Mouse (Mus musculus) urinary bladder, postnatal 10 days (tissue): ENCODE measurements around the gene Prkca.

Experiments
- DNase-seq: peaks from one replicate; pipeline ENCODE4 v3.0.0; 2022; ENCODE audit warnings: low spot score

The Prkca gene

DNA sequence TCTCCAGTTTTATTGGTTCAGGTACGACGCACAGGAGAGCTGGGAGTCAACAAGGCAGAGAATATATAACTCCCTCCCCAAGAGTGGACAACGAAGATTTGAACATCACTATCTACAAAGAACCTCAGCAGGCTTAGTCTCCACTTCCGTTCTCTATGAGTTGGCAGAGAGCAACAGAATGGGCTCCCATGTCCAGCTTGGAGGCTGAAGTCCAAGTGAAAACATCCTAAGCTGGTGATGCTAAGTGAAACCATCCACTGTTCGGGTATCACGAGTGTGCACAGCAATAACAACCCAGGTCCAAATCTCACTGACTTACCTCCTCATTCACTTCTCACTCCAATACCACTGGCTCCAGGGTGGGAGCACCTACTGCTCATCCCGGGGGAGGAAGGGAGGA, 276.6 kb downstream of the Prkca start:
- DNase-seq, result no peak

DNA sequence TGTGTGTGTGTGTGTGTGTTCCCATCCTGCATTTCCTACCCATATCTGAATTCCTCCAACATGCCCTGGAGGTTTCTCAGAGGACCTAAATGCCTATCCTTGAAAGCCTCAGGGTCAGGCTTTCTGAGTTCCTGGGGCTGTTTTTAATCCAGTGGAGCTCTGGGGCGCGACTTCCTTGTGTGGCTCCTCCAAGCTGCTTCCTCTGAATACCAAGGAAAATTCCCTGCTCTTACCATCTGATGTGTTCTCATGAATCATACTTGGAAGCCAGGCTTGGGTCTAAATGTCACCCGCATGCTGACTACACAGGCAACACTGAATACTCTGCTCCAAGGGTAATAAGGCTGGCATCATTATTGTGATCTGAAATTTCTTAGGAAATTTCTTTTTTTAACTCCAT, 279.3 kb downstream of the Prkca start:
- DNase-seq, result no peak

DNA sequence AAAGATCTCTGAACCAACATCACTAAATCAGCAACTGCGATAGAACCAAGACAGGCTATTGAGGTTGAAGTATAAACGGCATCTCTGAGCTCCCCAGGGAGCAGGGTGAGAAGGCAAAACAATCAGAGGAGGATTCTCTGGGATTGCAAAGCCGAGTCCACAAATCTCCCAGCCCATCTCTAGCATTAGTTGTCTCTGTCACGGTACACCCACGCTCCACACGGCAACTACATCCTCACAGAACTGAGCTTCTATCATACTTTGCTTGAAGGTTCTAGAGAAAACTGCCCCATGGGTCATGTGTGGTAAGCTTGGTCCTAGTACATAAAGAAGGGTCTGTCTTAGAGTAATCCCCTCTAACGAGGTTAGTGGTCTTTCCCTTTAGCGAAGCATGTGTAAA, 280.6 kb downstream of the Prkca start:
- no peak for DNase-seq

DNA sequence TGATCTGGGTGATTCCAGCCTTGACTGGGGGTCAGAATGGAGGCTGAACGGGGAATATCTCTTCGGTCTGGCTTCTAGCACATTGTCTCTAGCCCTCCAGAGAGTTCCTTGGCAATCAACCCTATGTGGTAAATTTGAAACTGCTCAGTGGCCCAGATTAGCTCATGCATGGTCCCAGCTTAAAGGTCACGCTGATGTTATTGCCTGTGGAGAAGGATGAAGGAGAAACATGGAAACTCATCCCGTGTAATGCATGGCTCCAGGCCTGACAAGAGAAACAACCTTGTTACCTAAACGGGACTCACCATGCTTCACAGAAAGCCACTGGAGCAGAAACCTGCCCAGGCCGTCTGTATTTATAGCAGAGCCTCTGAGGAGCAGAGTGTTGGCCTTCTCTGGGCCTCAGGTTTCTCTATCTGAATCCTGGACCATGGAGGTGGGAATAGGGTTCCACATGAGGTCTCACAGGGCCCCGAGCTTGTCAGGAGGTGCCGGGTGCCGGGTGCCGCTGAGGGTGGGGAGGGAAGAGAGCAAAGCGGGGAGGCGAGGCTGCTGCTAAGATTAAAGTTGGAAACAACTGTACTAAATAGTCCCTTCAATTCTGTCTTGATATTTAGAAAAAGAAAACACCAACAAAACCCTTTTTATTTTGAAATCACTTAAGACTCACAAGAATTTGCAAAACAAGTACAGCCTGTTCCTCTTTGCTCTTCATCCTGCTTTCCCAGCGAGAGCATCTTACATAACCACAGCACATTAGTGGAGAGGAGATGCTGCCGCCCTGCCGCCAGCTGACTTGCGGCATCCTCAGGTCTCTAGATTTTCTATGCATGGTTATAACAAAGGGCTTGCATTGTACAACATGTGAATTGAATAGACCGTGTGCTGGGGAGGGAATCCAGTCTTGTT, 281.9 kb downstream of the Prkca start:
- no peak for DNase-seq

DNA sequence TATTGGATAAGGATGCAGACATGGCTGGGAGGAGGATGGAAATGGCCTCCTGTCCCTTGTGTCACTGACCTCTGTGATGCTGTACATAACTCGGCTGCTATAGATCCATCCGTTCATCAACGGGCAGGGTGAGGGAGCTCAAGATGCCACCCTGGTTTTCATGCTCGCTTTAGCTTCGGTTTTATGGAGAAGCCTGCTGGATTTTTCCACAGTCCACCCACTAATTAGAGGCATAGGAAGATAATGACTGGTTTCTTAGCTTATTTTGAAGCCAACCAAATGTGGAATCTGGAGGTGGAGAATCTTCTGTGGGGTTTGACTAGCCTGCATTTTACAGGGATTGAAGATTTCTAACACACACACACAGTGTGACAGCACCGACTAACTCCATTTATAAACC, 286.6 kb downstream of the Prkca start:
- no peak for DNase-seq

DNA sequence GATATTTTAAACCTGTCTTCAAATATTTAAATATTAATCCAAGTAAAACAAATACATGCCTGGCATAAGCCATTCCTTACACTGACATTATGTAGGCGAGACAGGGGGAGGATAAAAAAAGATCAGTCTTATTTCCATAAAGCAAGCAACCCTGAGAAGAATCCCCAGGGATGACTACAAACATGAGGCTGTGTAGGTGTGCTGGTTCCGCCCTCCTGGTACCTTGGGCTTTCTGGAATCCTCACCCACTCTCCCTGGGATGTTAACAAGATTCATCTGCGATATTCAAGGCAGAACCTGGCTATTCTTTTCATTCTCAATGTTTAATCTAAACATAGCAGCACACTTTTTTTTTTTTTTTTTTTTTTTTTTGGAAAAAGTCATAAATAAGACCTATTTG, 289.1 kb downstream of the Prkca start:
- DNase-seq, result no peak

DNA sequence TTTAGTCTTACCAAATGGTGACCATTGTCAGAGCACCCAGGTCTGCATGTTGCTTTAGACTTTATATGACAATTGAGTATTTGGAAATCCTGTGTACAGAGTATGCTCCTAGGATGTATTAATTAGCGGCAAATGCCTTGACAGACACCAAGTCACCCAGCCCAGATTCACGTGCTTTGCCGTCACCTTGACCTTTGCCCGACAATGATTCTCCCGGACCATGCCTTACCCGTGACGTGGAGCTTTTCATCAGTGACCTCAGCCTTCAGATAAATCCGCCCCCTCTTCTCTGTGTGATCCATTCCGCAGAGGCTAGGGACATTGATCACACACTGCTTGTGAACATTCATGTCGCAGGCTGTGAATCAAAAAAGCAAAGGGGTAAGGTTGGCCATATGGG, 290.0 kb downstream of the Prkca start:
- DNase-seq, result no peak

DNA sequence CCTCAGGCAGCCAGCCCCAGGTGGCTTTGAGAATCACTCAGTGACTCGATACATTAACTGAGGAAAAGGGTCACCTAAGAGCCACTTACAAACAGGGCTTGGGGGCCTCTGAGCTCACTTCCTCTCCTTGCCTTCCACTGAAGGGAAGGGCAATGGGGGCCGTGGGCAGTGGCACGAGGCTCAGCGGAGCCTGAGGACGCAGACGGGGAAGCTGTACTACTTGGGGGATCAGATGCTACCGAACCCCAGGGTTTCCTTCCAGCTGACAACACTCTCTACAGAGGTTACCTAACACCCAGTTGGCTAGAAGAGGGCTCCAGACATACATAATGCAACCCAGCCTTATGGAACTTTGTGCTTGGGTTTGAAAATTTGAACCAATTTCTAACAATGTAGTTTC, 302.1 kb downstream of the Prkca start:
- no peak for DNase-seq

DNA sequence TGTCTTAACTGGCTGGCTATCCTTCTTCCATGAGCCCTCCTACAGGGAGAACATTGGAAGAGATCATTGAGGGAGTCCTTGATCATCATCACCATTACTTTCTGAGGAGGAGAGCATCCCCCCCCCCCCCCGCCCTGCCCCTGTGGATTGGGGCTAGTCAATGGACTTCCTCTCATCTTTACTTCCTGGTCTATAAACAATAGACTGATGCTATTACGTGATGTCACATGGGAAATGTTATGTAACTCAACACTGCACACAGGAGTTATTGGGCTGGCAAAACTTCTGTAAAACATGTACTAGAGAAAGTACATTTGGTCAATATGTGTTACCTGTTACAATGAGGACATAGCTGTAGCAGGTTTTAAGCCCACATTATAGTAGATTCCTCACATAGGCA, 302.9 kb downstream of the Prkca start:
- no peak for DNase-seq

DNA sequence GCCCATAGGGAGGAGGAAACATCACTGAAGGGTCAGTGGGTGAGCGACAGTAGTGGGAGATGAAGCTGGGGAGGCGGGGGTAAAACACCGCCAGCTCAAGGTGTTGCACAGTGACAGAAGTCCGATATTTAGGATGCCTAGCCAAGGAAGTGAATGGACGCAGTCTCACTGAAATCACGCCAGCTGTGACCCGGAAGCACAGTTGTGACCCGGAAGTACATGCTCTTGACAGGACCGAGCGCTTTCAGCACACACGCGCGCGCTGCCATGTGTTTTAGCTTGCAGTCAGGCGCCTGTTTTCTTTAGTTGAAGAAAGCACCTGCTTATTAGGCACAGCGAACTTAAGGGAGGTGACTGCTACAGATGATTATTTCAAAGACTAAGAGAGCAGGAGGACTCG, 304.0 kb downstream of the Prkca start:
- DNase-seq, result no peak

DNA sequence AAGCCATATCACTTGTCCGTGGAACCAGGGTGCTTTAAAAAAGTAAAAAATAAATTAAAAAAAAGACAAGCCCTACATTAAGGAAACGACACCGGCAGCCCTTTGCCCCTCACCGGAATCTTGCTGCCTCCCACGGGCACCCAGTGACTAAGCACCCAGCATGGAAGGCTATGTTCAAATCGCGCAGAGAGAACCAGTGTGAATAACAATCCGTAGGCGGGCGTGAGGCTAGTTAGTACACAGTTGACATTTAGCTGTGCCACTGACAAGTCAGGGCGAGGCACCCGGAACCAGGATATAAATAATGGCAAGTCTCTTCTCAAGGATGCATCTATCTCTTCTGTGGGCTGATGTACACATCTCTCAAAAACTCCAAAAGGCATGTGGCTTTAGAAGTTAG, 304.7 kb downstream of the Prkca start:
- no peak for DNase-seq

DNA sequence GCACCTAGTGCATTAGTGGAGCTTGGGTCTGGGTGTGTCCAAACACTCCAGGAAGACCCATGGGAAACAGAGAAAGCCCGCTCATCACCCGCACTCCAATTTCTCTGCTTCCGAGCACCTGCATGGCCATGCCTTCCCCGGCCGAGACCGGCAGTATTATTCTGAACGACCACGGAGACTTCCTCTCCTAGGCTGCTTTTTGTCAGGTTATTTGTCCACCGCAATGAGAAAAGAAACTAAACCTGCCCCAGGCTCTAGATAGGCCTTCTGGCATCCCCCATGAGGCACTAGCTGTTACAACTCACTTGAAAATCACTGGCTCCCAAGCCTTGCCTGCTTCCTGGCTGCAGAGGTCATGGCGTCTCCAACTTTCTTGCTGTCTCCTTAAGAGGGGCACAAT, 307.4 kb downstream of the Prkca start:
- no peak for DNase-seq

DNA sequence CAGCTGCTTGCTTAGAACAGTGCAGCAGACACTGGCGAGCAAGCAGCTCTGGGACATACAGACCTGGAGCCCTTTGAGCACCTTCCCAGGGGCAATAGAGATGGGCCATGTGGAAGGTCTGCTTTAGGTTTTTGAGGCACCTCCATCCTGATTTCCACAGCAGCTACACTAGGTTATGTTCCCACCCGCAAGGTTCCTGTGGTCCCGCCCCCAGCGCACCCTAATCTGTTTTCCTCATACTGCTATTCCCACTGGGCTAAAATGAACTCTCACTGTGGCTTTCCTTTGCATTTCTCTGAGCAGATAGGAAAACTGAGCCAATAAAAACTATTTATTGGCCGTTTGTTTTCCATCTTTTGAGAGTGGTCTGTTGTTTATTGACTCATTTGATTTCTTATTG, 308.0 kb downstream of the Prkca start:
- no peak for DNase-seq

DNA sequence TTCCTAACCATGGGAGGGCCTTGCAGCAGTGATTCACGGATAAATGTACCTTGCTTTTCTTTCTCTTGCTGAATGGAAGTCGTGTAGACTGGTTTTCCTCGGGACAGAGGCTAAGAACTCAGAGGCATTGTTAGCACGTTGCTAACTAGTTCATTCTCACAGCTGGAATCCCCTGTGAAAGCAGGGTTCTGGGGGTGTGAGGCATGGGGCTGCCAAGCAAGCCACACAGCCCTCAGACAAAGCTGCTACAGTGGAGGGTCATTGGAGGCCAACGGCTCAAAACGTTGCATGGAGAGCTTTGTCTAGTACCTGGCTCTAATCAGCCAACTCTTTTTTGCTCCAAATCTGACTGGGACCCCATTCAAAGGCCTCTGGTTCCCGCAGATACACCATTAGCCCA, 309.4 kb downstream of the Prkca start:
- DNase-seq, result no peak

DNA sequence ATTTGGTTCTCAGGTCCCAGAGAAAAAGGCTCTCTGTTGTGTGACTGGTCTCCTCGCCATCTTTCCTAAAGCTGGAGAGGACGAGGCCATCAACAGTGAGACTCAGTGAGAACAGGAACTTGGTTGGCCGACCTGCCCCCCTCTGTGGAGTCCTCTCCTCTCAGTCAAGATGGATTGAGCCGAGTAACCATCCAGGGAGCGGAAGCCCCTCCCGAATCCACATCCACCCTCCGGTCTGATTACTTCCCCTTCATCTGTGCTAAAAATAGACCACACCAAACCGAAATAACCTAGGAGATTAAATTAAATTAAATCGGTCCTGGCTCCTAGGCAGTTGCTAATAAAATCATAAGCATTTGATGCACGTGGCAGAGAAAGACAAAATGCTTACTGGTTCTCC, 311.2 kb downstream of the Prkca start:
- DNase-seq, result no peak

DNA sequence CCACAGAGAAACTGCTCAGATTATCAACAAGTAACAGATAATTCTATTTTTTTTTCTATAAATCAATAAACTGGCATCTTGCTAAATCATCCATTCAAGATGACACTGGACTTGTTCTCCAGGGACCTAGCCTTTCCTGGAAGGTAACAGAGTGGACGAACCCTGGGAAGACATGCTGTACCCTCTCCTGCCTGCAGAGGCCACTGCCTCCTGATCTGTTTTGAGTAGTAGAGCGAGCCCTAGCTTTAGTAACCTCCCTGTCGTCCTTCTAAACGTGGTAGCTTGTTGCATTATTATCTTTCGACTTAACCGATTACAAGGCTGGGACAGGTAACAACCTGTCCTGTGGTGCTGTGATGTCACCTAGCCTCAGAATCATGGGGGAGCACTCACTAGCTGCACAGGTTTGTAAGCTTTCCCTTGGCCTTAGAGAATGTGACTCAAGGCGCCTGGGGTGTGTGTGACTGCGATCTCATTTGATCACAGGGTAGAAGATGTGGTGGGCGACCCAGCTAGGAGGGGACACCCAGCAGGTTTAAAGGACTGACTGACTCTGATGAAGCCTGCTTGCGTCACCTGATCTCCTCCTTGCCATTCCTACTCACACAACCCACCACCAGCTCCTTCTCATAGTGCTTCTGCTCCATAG, 312.6 kb downstream of the Prkca start:
- DNase-seq, result no peak

DNA sequence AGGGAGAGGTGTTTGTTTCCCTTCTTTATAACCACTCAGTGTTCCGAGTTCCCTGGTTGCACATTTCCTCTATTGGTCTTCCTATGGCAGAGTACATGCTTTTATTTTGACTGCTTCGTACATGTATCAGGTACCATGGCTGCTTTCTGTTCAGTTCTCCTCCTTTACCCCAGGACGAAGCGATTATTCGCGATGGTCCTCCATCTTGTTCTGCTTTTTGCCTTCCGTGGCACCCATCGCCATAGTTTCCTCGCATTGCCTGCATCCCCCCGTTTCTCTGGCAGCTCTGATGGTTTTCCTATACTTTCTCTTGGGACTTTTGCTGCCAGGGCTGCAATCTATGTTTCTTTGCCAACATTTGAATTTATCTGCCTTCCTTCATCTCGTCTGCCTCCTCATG, 314.4 kb downstream of the Prkca start:
- no peak for DNase-seq

DNA sequence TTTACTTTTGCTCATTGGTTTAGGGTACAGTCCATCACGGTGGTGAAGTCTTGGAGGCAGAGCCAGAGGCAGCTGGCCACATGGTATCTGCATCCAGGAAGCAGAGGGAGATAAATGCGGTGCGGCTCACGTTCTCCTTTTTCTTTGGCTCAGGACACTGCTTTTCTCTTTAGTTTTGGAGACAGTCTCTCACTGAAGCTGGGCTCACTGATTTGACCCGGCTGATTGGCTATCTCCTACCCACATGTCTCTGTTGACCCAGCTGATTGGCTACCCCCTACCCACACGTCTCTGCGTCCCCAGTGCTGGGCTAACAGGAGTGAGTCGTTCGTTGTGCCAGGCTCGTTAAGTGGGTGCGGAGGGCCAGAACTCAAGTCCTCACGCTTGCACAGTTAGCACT, 315.3 kb downstream of the Prkca start:
- DNase-seq, result no peak

DNA sequence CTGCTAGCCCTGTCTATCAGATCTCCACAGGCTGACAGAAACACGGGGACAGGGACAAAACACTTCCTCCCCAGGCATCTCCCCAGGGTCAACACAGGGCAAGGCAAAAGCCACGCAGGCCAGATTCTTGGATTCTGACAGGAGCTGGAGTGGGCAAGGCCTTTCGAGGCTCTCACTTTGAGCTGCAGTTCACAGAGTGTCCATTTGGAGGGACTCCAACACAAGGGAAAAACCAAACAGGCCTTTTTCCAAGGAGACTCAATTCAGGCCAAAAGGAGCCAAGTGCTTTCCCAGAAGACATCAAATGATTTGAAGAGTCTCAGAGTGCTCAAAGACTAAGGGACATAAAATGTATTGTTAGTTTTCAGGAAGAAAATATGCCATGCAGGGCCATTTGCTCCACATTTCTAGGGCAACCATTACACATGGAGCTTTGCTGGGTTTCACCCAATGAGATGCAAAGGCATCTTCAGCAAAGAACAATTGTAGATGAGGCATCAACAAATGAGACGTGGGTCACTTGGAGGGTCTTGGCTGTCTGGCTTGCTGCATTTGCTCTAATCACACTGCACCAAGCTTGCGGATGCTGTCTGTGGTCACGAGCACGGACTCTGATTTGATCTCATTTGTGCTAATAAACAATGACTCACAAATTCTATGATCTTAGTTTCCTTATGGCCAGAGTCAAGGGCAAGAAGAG, 317.9 kb downstream of the Prkca start:
- DNase-seq, result no peak

DNA sequence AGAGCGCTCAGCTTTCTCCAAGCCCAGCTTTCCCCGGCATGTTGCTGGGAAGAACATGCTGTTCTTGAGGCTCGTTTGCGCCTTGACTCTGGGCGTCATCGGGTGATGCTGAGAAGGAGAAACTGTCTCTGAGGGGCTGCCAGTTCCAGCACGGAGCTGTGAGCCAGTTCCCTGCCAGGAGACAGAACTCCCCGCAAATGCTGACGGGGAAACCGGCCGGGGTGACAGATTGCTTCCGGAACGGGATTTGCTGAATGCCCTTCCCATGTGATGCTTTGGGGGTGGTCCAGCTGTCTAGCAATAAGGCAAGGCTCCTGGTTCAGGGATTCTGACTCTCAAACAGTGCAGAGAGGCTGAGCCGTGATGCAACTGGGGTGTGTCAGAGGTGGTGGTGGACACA, 320.5 kb downstream of the Prkca start:
- DNase-seq, result no peak

DNA sequence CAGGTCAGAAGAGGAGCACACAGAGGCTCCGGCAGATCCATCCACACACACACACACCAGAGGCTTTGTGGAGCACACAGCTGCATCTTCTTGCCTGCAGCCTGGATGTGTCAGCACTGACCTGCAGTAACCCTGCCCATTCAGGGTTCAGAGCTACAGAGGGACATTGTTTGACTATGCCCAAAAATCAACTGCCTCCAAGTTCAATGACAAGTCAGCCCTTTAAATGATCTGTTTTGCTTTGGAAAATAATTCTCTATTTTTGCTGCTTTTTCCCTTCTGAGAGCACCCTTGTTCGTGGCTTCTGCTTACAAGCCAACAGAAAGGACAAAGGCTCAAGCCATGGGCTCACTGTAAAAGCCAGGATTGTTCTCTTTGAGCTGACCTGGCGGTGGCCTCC, 322.8 kb downstream of the Prkca start:
- DNase-seq, result no peak

DNA sequence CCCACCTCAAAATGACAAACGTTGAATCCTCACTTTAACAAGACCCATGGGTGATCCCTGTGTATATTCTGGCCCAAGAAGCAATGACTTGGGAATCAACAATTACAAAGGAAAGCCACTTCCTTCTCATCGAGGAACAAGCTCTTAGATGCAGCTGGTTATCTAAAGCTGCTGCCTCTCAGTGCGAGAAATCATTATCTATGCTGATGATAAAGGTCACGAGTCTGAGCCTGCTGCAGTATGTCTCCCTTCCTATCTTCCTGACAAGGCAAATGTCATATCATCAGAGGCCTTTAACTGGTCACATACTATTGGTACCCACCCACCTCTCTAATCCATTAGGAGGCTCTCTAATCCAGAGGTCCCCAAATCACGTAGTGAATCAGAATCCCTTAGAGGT, 328.4 kb downstream of the Prkca start:
- DNase-seq, result no peak

DNA sequence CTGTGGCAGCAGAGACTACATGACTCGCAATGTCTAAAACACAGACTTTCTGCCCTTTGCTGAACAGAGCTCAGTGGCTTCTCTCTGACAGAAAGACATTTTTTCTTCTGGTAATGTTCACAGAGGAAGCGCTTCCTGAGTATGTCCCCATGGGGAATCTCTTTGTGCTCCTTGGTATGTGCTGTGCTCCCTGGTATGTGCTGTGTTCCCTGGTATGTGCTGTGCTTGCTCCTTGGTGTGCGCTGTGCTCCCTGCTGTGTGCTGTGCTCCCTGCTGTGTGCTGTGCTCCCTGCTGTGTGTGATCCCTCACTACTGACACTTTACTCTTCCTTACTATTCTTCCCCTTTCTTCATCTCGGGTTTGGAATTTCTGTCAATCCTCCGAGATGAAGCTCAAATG, 330.3 kb downstream of the Prkca start:
- no peak for DNase-seq
